7 mouse cellular contexts compared by ENCODE assay signal in the genomic region with DNA sequence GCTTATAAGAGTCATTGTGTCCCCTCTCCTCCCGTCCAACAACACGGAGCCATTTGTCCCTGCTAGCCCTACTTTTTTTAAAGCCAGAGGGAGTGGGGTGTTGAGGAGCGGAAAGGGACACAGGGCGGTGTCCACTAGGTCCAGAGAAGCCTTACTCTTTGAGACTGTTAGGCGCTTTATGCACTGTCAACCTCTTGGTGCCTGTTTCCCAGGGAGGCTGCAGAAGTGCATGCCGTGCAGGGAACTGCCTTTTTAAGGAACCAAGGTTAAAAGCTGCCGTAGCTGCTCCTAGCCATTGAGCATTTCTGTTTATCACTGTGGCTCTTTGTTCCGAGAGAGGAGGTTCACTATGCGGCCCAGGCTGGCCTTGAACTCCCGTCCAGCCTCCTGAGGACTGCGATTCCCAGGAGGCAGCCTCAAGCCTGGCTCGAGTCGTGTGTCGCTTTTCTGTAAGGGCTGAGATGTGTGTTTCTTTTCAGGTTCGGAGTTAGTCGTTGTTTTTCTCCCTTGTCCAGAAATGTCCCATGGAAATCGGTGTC. TPM values are rescaled to one million over a fixed set of nuclear protein-coding genes. Genes with fewer than 3 reads are reported as not detected.
DNase-seq lines count a peak whose midpoint lies in the region; ATAC-seq and TF ChIP-seq lines count a peak whose summit lies in the region.

No protein-coding gene starts in this region.

- H3K27me3 ChIP-seq in lung, embryonic 15.5 days, result no peaks in the 10 kb centered on the region
- no peaks in the 10 kb centered on the region for H3K27me3 ChIP-seq in forebrain, embryonic 12.5 days
- H3K27me3 ChIP-seq in limb, embryonic 14.5 days (ENCODE audit: control insufficient read depth, insufficient read depth, low read length), result no peaks in the 10 kb centered on the region
- no peaks in the 10 kb centered on the region for H3K27me3 ChIP-seq in small intestine, adult 2 months (ENCODE audit: control insufficient read depth, insufficient read depth, low read length)

- no peak for DNase-seq in lung, adult 2 months
- no peak for DNase-seq in limb, embryonic 14.5 days (ENCODE audit: low spot score)
- no peak for DNase-seq in thymus, postnatal 36 days
- no peak for DNase-seq in gastrocnemius, postnatal 14 days

- intact Hi-C loops in gastrocnemius, postnatal 14 days (cut with DNase I; ENCODE audit: low total_unique reads), result no loop called here

- ATAC-seq in lung, embryonic 15.5 days (ENCODE audit: borderline replicate concordance, extremely low read depth, low FRiP score, low TSS enrichment), result no peak
- no peak for ATAC-seq in forebrain, embryonic 12.5 days (ENCODE audit: low FRiP score)
- no peak for ATAC-seq in limb, embryonic 14.5 days (ENCODE audit: low FRiP score, low read depth)

- no peak for TF ChIP-seq POLR2A in lung, adult 2 months (IDR thresholded peaks at IDR 0.05; ENCODE audit: borderline replicate concordance, extremely low read depth, low read depth, low read length)
- no peak for TF ChIP-seq POLR2A in limb, embryonic 14.5 days (IDR thresholded peaks at IDR 0.05; ENCODE audit: borderline replicate concordance, extremely low read depth, insufficient read depth, insufficient read length)
- TF ChIP-seq POLR2A in small intestine, adult 2 months (IDR thresholded peaks at IDR 0.05; ENCODE audit: low read depth, low read length), result no peak

- H3K9me3 ChIP-seq in lung, embryonic 15.5 days, result no peaks in the 10 kb centered on the region
- no peaks in the 10 kb centered on the region for H3K9me3 ChIP-seq in forebrain, embryonic 12.5 days
- no peaks in the 10 kb centered on the region for H3K9me3 ChIP-seq in limb, embryonic 14.5 days (ENCODE audit: control insufficient read depth, low read length)

- TF ChIP-seq CTCF in lung, adult 2 months (IDR thresholded peaks at IDR 0.05; ENCODE audit: insufficient read depth, low read length), result no peak
- no peak for TF ChIP-seq CTCF in small intestine, adult 2 months (IDR thresholded peaks at IDR 0.05; ENCODE audit: extremely low read depth, insufficient read length, insufficient replicate concordance, low read depth, low read length)

- no peak overlapping the region for H3K27ac ChIP-seq in lung, embryonic 15.5 days
- peak overlapping the region; percentile 92; the same call in 1 of the 2 replicates for H3K27ac ChIP-seq in forebrain, embryonic 12.5 days
- H3K27ac ChIP-seq in limb, embryonic 14.5 days (replicated peaks; ENCODE audit: low read depth, low read length), result peak overlapping the region; percentile 13; the same call in 1 of the 2 replicates
- H3K27ac ChIP-seq in small intestine, adult 2 months (ENCODE audit: insufficient read depth, low read depth, low read length), result no peak overlapping the region

- H3K4me2 ChIP-seq in lung, embryonic 15.5 days, result peak overlapping the region; percentile 90
- peak overlapping the region; percentile 73 for H3K4me2 ChIP-seq in forebrain, embryonic 12.5 days
- H3K4me2 ChIP-seq in limb, embryonic 14.5 days (replicated peaks; ENCODE audit: low read depth, low read length, severe bottlenecking), result peak overlapping the region; percentile 80

- 58% methylated on average over 17 of the region's 17 CpGs for WGBS in lung, embryonic 15.5 days
- 76% methylated on average over 17 of the region's 17 CpGs for WGBS in lung, adult 2 months
- 47% methylated on average over 17 of the region's 17 CpGs for WGBS in forebrain, embryonic 12.5 days
- WGBS in limb, embryonic 14.5 days, result 52% methylated on average over 17 of the region's 17 CpGs
- 71% methylated on average over 17 of the region's 17 CpGs for WGBS in small intestine, adult 2 months

- peak overlapping the region; percentile 14; the same call in 1 of the 2 replicates for H3K9ac ChIP-seq in lung, embryonic 15.5 days
- H3K9ac ChIP-seq in forebrain, embryonic 12.5 days, result peak overlapping the region; percentile 93
- H3K9ac ChIP-seq in limb, embryonic 14.5 days (ENCODE audit: low read depth, low read length, severe bottlenecking), result peak overlapping the region; percentile 92

- peaks cover 25% of the 10 kb centered on the region for H3K36me3 ChIP-seq in lung, embryonic 15.5 days
- H3K36me3 ChIP-seq in forebrain, embryonic 12.5 days (replicated peaks), result peaks cover 40% of the 10 kb centered on the region
- H3K36me3 ChIP-seq in limb, embryonic 14.5 days (ENCODE audit: control insufficient read depth, insufficient read depth, low read length), result peaks cover 35% of the 10 kb centered on the region
- H3K36me3 ChIP-seq in small intestine, adult 2 months (ENCODE audit: control insufficient read depth, insufficient read depth, low read length), result no peaks in the 10 kb centered on the region; the same call in 1 of the 2 replicates

- peak overlapping the region; percentile 100 for H3K4me3 ChIP-seq in lung, embryonic 15.5 days
- H3K4me3 ChIP-seq in lung, adult 2 months (replicated peaks; ENCODE audit: extremely low read depth, low read depth, low read length), result no peak overlapping the region
- peak overlapping the region; percentile 100 for H3K4me3 ChIP-seq in forebrain, embryonic 12.5 days (replicated peaks)
- H3K4me3 ChIP-seq in limb, embryonic 14.5 days (replicated peaks; ENCODE audit: low read length), result peak overlapping the region; percentile 99
- H3K4me3 ChIP-seq in small intestine, adult 2 months (ENCODE audit: low read depth, low read length), result peak overlapping the region; percentile 24

- peaks cover 26% of the 10 kb centered on the region for H3K4me1 ChIP-seq in lung, embryonic 15.5 days
- peaks cover 8% of the 10 kb centered on the region for H3K4me1 ChIP-seq in lung, adult 2 months (ENCODE audit: control insufficient read depth, insufficient read depth, low read length)
- peaks cover 29% of the 10 kb centered on the region for H3K4me1 ChIP-seq in forebrain, embryonic 12.5 days
- H3K4me1 ChIP-seq in limb, embryonic 14.5 days (ENCODE audit: control insufficient read depth, insufficient read depth, low read length), result peaks cover 9% of the 10 kb centered on the region
- peaks cover 4% of the 10 kb centered on the region for H3K4me1 ChIP-seq in small intestine, adult 2 months (ENCODE audit: control insufficient read depth, insufficient read depth, insufficient read length, low read length)

RNA-seq across cellular contexts. Expression of a gene that starts 1.7 kb away (rescaled TPM):
- polyA plus RNA-seq in lung, embryonic 15.5 days (2015; fragmentation: Nextera tagmentation; extraction: Ambion mirVana), result 54.7 and 56.8 TPM in 2 replicates
- 31.9 and 33.9 TPM in 2 replicates for polyA plus RNA-seq in lung, adult 2 months (2012; rRNA removed)
- 149 and 165 TPM in 2 replicates for polyA plus RNA-seq in forebrain, embryonic 12.5 days (2016; fragmentation: Nextera tagmentation; extraction: Ambion mirVana)
- polyA plus RNA-seq in limb, embryonic 14.5 days (2012; rRNA removed), result 52.5 and 67.0 TPM in 2 replicates
- 44.2 and 56.4 TPM in 2 replicates for polyA plus RNA-seq in limb, embryonic 14.5 days (2014; fragmentation: Nextera tagmentation; extraction: Ambion mirVana)
- 9.6 and 12.9 TPM in 2 replicates for polyA plus RNA-seq in small intestine, adult 2 months (2012; rRNA removed)
- 10 to 100 TPM in 1 of 2 experiments, 1 to 10 TPM in 1; 9.5 to 13.4 TPM for total RNA-seq in gastrocnemius, postnatal 14 days (2021)

RNA-seq across cellular contexts. Expression of a gene that starts 49.3 kb away (rescaled TPM):
- polyA plus RNA-seq in lung, embryonic 15.5 days (2015; fragmentation: Nextera tagmentation; extraction: Ambion mirVana), result 8.5 and 8.8 TPM in 2 replicates
- 5.0 and 6.1 TPM in 2 replicates for polyA plus RNA-seq in lung, adult 2 months (2012; rRNA removed)
- polyA plus RNA-seq in forebrain, embryonic 12.5 days (2016; fragmentation: Nextera tagmentation; extraction: Ambion mirVana), result 4.7 and 6.3 TPM in 2 replicates
- polyA plus RNA-seq in limb, embryonic 14.5 days (2012; rRNA removed), result 1.4 and 2.2 TPM in 2 replicates
- 5.2 and 8.6 TPM in 2 replicates for polyA plus RNA-seq in limb, embryonic 14.5 days (2014; fragmentation: Nextera tagmentation; extraction: Ambion mirVana)
- 9.8 and 25.5 TPM in 2 replicates for polyA plus RNA-seq in small intestine, adult 2 months (2012; rRNA removed)
- total RNA-seq in gastrocnemius, postnatal 14 days (2021), result 1 to 10 TPM in 1 of 2 experiments, under 1 TPM in 1; 0.78 to 1.4 TPM

Comparison
In these comparisons a context has a peak if more than half of its experiments do, and no peak if none do; other contexts are left out.
1. H3K27ac ChIP-seq: peak in forebrain, embryonic 12.5 days (single experiment) and limb, embryonic 14.5 days (single experiment); none in lung, embryonic 15.5 days (single experiment) and small intestine, adult 2 months (single experiment).
2. H3K9ac ChIP-seq: peak in every context shown above with its lines; median percentile 93 in forebrain, embryonic 12.5 days; 92 in limb, embryonic 14.5 days; 14 in lung, embryonic 15.5 days.
3. Peak in every context shown above with its lines, with median percentiles within 50 percentile points of each other: H3K4me2 ChIP-seq.